Mouse (Mus musculus) limb, embryonic 12.5 days (tissue): ENCODE data around the gene Rtl5. TPM values are rescaled to one million over a fixed set of nuclear protein-coding genes. Genes with fewer than 3 reads are reported as not detected.
"Not testable (repeated sequence)": the region's sequence is repeated elsewhere in the genome, so short reads cannot be mapped to it uniquely, and the experiment has no call there.

Experiments used
- ATAC-seq: fragments of 200-750 bp; cut with Nextera tagmentation; 2 replicates; pipeline ENCODE4 v1.8.0; 2017; ENCODE audit warnings: low read depth, moderate TSS enrichment; ENCODE audit not compliant: insufficient number of reproducible peaks, insufficient read depth, low FRiP score, low TSS enrichment
- H3K27ac ChIP-seq: fragments of 300-500 bp; sonication (generic); 2 replicates; pipeline ENCODE4 v1.5.1; 2016; ENCODE audit warnings: mild to moderate bottlenecking, moderate library complexity
- H3K27me3 ChIP-seq: fragments of 300-500 bp; sonication (generic); 2 replicates; pipeline ENCODE4 v1.6.1; 2016; ENCODE audit warnings: mild to moderate bottlenecking, moderate library complexity
- H3K36me3 ChIP-seq: fragments of 300-500 bp; sonication (generic); 2 replicates; pipeline ENCODE4 v1.6.1; 2016; ENCODE audit warnings: mild to moderate bottlenecking, moderate library complexity
- H3K4me1 ChIP-seq: fragments of 300-500 bp; sonication (generic); replicated peaks from 2 replicates; pipeline ENCODE4 v1.6.1; 2016
- H3K4me2 ChIP-seq: fragments of 300-500 bp; sonication (generic); 2 replicates; pipeline ENCODE4 v1.6.1; 2016; ENCODE audit warnings: mild to moderate bottlenecking, moderate library complexity
- H3K4me3 ChIP-seq: fragments of 300-500 bp; sonication (generic); replicated peaks from 2 replicates; pipeline ENCODE4 v1.5.1; 2016; ENCODE audit warnings: mild to moderate bottlenecking
- H3K9ac ChIP-seq: fragments of 300-500 bp; sonication (generic); replicated peaks from 2 replicates; pipeline ENCODE4 v1.6.1; 2016; ENCODE audit warnings: mild to moderate bottlenecking, moderate library complexity
- H3K9me3 ChIP-seq: fragments of 300-500 bp; sonication (generic); 2 replicates; pipeline ENCODE4 v1.6.1; 2016; ENCODE audit warnings: mild to moderate bottlenecking, moderate library complexity
- WGBS: fragments of 180-500 bp; shearing (Covaris S2); methylation state at CpG from one replicate; pipeline ENCODE4 v1.1.7; 2016; 5-methylcytosine and 5-hydroxymethylcytosine counted together
- polyA plus RNA-seq: library from polyadenylated mRNA; unstranded; fragments of >200 nt; fragmentation: Nextera tagmentation; extraction: Ambion mirVana; gene quantifications from 2 replicates; pipeline ENCODE4 v1.2.1, GENCODE M21; 2016

The Rtl5 gene
- polyA plus RNA-seq = 3.1 and 3.2 TPM in 2 replicates

DNA sequence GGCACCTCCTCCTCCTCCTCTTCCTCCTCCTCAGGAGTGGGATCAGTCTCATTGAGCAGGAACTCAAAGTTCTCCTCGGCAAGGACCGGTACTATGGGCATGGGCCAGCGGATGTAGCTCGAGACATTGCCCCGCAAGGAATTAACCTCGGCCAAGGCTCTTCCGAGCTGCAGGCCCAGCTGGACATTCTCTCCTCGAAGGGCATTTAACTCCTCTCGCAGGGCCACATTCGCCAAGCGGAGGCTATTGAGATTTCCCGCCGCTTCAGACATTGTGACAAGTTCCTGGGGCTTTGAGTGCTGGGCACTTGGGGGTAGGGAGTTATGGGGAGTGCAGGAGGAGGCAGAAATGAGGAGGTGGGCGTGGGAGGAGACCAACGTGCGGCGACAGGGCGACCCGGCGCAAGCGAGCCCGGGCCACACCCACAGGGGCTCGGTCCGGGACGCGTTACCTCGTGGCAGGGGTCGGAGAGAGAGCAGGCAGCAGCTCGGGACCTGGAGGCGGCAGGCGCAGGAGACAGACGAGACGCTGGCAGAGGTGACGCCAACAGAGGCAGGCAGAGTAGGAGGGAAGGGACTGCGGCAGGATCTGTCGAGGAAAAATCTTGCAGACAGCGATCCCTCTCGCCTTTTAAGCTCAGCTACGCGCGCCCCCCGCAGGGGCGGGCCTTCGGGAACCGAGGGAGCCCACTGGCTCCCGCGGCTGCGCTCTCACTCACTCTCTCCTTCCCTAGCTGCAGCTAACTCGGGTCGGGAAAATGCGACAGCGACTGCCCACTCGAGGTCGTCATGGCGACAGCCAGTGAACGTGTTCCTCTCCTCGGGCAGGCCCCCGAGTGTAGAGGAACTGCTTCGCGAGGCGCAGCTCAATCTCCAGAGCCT lies at the start of gene Rtl5:
TSS of gene Rtl5 (minus strand) at position 714 of the 881 bp plus-strand sequence.
- Histone ChIP-seq H3K4me3 (peak within 1 kb of the TSS; percentile 48), H3K27ac (peak within 1 kb of the TSS; percentile 87), H3K9ac (peak within 1 kb of the TSS; percentile 60), H3K36me3 (no peaks in the 10 kb centered on the region), H3K4me1 (peaks cover 5% of the 10 kb centered on the region; the same call in 1 of the 2 replicates), H3K27me3 (peaks cover 79% of the 10 kb centered on the region), H3K9me3 (no peaks in the 10 kb centered on the region), H3K4me2 (peak within 1 kb of the TSS; percentile 62)
- peak; percentile 90 for ATAC-seq
- 20% methylated on average over 60 of the region's 61 CpGs for WGBS

DNA sequence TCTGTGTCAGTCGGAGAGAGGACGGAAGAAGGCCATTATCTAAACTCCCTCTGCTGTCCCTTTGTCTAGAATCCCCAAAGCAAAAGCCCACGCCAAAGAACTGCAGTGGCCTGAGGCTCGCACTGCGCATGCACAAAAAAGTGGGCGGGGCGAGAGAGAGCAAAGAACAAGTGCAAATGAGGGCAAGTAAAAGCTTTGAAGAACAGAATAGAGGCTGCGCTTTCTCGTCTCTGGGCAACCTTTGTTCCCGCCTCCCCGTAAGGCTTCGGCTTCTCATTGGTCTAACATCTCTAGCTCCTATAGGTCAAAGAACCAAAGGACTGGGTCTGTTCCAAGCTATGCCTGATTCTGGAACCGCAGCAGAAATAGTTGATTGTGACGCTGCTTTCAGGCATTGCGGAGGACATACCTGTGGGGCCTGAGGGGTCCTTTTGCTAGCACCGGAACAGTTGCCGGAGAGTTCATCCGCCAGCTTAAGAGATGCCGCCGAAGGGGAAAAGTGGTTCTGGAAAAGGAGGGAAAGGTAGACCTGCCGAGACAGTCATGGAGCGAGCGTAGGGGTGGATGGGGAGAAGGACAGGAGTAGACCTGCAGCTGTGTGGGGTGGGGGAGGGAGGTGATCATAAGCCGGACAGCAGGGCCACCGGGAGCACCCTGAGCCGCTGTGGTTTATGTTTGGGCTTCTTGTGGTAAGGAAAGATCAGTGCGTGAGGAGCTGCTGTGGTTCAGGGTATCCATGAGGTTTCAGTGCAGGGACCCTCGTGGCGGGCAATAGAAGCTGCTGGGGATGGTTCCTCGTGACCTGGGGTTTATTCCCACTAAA lies 48.1 kb upstream of the Rtl5 start, which contains the start of gene Pin4:
TSS of gene Pin4 (plus strand) at position 406 of the 823 bp plus-strand sequence.
- Histone ChIP-seq H3K27me3 (peaks cover 15% of the 10 kb centered on the region; the same call in 1 of the 2 replicates), H3K27ac (no peak within 1 kb of the TSS), H3K4me3 (peak within 1 kb of the TSS; percentile 60), H3K4me2 (peak within 1 kb of the TSS; percentile 69), H3K9ac (peak within 1 kb of the TSS; percentile 65), H3K9me3 (no peaks in the 10 kb centered on the region), H3K4me1 (no peaks in the 10 kb centered on the region), H3K36me3 (peaks cover 19% of the 10 kb centered on the region)
- peak; percentile 99 for ATAC-seq
- WGBS = 17% methylated on average over 30 of the region's 30 CpGs

DNA sequence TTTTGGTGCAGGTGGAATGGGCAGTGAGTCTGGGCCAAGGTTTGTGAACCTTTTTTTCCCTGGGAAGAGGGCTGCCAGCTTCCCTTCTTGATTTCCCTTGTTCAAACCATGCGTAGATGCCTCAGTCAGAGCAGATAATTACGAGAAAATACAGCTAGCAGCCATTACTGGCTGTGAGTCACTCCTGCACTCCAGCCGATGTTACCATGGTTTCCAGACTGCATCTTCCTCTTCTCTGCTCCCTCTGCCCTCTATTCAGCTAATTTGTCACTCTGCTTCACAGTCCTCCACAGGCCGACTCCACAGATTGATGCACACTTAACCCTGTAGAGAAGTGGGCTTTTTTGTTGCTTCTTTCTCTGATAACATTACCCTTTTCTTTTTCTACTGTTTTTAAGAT lies 44.6 kb upstream of the Rtl5 start:
- Histone ChIP-seq H3K27me3 (peaks cover 34% of the 10 kb centered on the region), H3K4me3 (no peak overlapping the region), H3K9ac (no peak overlapping the region), H3K36me3 (no peaks in the 10 kb centered on the region), H3K9me3 (no peaks in the 10 kb centered on the region), H3K4me1 (no peaks in the 10 kb centered on the region), H3K4me2 (no peak overlapping the region), H3K27ac (no peak overlapping the region)
- WGBS = 70% methylated on average over 4 of the region's 4 CpGs
- no peak for ATAC-seq

DNA sequence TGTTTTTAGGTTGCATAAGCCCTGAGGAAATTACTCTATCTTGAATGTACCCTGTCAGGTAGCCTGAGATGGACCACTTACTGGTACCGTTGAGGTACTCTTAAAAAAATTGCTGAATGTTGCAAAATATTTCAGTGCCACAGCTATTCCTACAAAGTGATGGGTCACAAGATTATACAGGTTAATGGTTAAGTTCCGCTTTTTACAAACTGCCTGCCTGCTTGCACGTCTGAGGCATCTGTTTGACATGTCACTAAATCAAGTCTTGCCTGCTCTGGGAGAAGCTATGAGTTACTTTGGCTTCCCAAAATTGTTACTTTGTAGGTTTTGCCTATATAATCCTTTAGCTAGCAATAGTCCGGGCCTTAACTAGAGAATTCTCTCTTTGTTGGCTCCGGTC lies 38.2 kb upstream of the Rtl5 start:
- not testable (repeated sequence) for H3K4me3 ChIP-seq, H3K4me2 ChIP-seq, ATAC-seq, H3K36me3 ChIP-seq, H3K27ac ChIP-seq, H3K9ac ChIP-seq, H3K9me3 ChIP-seq, H3K4me1 ChIP-seq
- WGBS = 76% methylated on average over 5 of the region's 5 CpGs
- peaks cover 27% of the 10 kb centered on the region for H3K27me3 ChIP-seq

DNA sequence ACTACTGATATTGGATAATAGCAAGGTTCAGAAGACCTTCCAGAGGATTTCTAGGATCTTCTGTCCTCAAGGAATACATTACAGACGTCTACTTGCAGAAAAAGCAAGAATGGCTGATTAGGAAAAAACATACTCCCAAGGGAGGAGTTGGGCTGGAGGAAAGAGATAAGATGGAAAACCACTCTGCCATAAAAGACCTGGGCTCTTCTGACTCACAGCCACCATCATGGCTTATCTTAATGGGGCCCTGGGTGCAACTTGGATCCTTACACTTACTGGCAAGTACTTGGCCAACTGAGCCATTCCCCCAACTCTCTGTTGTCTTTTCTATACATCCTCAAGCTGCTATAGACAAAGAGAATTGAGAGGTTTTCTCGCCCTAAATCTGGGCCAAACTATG lies 32.7 kb upstream of the Rtl5 start:
- H3K27me3 ChIP-seq = peaks cover 18% of the 10 kb centered on the region
- WGBS = 70% methylated on average over 2 of the region's 2 CpGs
- ATAC-seq = not testable (repeated sequence)

DNA sequence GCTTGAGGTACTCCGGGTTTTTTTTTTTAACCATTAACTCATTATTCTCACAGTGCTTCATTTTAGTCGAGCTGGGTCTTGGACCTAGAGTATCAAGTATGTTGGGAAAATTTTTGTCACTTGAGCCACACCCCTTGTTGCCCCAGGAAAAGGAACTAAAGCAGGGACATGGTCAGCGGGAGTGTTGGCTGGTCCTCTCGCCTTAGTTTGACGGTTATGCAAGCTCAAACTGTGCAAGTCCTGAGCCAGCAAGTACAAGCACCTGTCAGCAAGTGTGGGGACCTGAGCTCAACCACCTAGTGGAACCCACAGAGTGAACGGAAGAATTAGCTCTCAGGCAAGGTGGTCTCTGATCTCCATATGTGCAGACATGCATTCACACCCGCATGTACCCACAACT lies 30.8 kb upstream of the Rtl5 start:
- Histone ChIP-seq H3K4me3 (no peak overlapping the region), H3K4me1 (no peaks in the 10 kb centered on the region), H3K36me3 (no peaks in the 10 kb centered on the region), H3K4me2 (no peak overlapping the region), H3K9me3 (no peaks in the 10 kb centered on the region), H3K9ac (no peak overlapping the region), H3K27me3 (peaks cover 10% of the 10 kb centered on the region), H3K27ac (no peak overlapping the region)
- 64% methylated on average over 7 of the region's 7 CpGs for WGBS
- ATAC-seq = no peak

More for the DNA sequence above, 32.7 kb upstream of the Rtl5 start:
- H3K9me3 ChIP-seq, H3K4me3 ChIP-seq, H3K9ac ChIP-seq, H3K27ac ChIP-seq, H3K4me1 ChIP-seq, H3K36me3 ChIP-seq, H3K4me2 ChIP-seq: not testable (repeated sequence)

GRCm38 (mm10) chrX:102094381-102094904 lies 23.3 kb upstream of the Rtl5 start:
- no peaks in the 10 kb centered on the region for H3K36me3 ChIP-seq
- no peaks in the 10 kb centered on the region for H3K4me1 ChIP-seq
- no peak overlapping the region for H3K27ac ChIP-seq
- no peak overlapping the region for H3K4me2 ChIP-seq
- H3K9me3 ChIP-seq = no peaks in the 10 kb centered on the region
- ATAC-seq = no peak
- no peak overlapping the region for H3K9ac ChIP-seq
- peaks cover 18% of the 10 kb centered on the region for H3K27me3 ChIP-seq
- 78% methylated on average over 7 of the region's 7 CpGs for WGBS
- no peak overlapping the region for H3K4me3 ChIP-seq

- H3K9me3 ChIP-seq = no peaks in the 10 kb centered on the region
- 85% methylated on average over 3 of the region's 3 CpGs for WGBS
- no peak overlapping the region for H3K4me2 ChIP-seq
- H3K27me3 ChIP-seq = peaks cover 21% of the 10 kb centered on the region
- H3K36me3 ChIP-seq = no peaks in the 10 kb centered on the region
- H3K4me3 ChIP-seq = no peak overlapping the region
- no peak for ATAC-seq
- no peak overlapping the region for H3K9ac ChIP-seq
- H3K27ac ChIP-seq = no peak overlapping the region
- no peaks in the 10 kb centered on the region for H3K4me1 ChIP-seq
These were observed 19.5 kb upstream of the Rtl5 start for GRCm38 (mm10) chrX:102090605-102091004.

GRCm38 (mm10) chrX:102085798-102086443 lies 14.8 kb upstream of the Rtl5 start:
- no peak overlapping the region for H3K27ac ChIP-seq
- H3K4me1 ChIP-seq = peaks cover 16% of the 10 kb centered on the region
- peaks cover 33% of the 10 kb centered on the region for H3K27me3 ChIP-seq

GRCm38 (mm10) chrX:102082340-102082739 lies 11.2 kb upstream of the Rtl5 start:
- Histone ChIP-seq H3K4me3 (no peak overlapping the region), H3K4me1 (peaks cover 18% of the 10 kb centered on the region), H3K9me3 (no peaks in the 10 kb centered on the region), H3K9ac (0 out of 2 replicates have a peak overlapping the region, but pooled peaks have one; percentile 1), H3K4me2 (no peak overlapping the region), H3K36me3 (peaks cover 27% of the 10 kb centered on the region; the same call in 1 of the 2 replicates), H3K27ac (peak overlapping the region; percentile 72), H3K27me3 (peaks cover 41% of the 10 kb centered on the region)
- ATAC-seq = no peak
- 52% methylated on average over 5 of the region's 5 CpGs for WGBS

More at GRCm38 (mm10) chrX:102085798-102086443, 14.8 kb upstream of the Rtl5 start:
- WGBS = 87% methylated on average over 8 of the region's 8 CpGs
- ATAC-seq = no peak
- no peaks in the 10 kb centered on the region for H3K9me3 ChIP-seq
- H3K4me3 ChIP-seq = no peak overlapping the region
- no peak overlapping the region for H3K4me2 ChIP-seq
- H3K36me3 ChIP-seq = peaks cover 6% of the 10 kb centered on the region; the same call in 1 of the 2 replicates
- no peak overlapping the region for H3K9ac ChIP-seq
